ENCODE assay signal across 23 mouse cellular contexts in the genomic region with DNA sequence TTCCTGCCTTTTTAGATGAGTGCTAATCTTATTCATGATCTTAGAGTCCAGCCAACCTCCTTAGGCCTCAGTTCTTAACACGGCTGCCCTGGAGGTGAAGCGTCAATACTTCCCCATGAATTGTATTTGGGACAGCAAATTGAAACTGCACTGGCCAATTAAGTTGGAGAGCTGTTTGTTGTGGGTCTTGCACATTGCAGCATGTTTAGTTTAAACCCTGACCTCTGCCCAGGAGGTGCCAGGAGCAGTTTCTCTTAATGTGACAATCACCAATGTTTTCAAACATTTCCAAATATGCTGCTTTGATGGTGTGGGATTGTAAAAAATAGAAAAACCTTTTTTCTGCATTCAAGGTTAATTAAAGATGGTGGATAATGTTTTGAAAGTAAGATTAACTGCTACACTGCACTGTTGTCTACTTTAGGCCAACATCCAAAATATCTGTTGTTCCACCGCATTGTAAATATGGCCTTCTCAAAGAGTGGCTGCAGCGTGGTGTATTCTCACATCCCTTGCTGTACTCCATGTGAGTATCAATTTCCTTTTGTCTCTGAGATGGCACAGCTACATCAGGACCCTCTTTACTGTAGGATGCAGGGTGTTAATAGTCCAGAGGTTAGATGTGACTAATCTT.
"Had no signal": no experiment of that assay in that cellular context is flagged by ENCODE, and none has a peak within 500 bp of the region (broad histone marks: within the 10 kb centered on the region; RNA-seq: fewer than 3 reads in every experiment).

No protein-coding gene starts in this region.

- H3K9me3 ChIP-seq: limb, embryonic 10.5 days; limb, embryonic 13.5 days; liver, embryonic 13.5 days; megakaryocyte, embryonic 14.5 days; midbrain, embryonic 10.5 days; midbrain, embryonic 15.5 days; neural tube, embryonic 12.5 days; neural tube, embryonic 15.5 days had no signal

- H3K4me2 ChIP-seq: limb, embryonic 13.5 days; liver, embryonic 13.5 days; midbrain, embryonic 15.5 days; neural tube, embryonic 12.5 days; neural tube, embryonic 15.5 days had no signal

- ATAC-seq: hindbrain, postnatal 0 days; inflammation-experienced regulatory T-cells, adult 6 months; intestine, embryonic 16.5 days; midbrain, embryonic 15.5 days had no signal

- H3K4me1 ChIP-seq: limb, embryonic 13.5 days; midbrain, embryonic 15.5 days; neural tube, embryonic 12.5 days; neural tube, embryonic 15.5 days had no signal

- H3K27me3 ChIP-seq: limb, embryonic 13.5 days; liver, embryonic 13.5 days; megakaryocyte, embryonic 14.5 days; midbrain, embryonic 15.5 days; neural tube, embryonic 12.5 days; neural tube, embryonic 15.5 days had no signal

- H3K4me3 ChIP-seq: layer of hippocampus, adult 2 months; limb, embryonic 10.5 days; limb, embryonic 13.5 days; liver, embryonic 13.5 days; megakaryocyte, embryonic 14.5 days; midbrain, embryonic 10.5 days; midbrain, embryonic 15.5 days; neural tube, embryonic 12.5 days; neural tube, embryonic 15.5 days had no signal

- H3K36me3 ChIP-seq: liver, embryonic 13.5 days; midbrain, embryonic 15.5 days had no signal

- DNase-seq: kidney, adult 18-20 months; kidney, adult 9 months; kidney, postnatal 14 days; layer of hippocampus, adult 9-11 months; liver; liver, embryonic 13.5 days; right cerebral cortex, adult 18-20 months; right cerebral cortex, postnatal 14 days; right cerebral cortex, postnatal 4 days; thymus, adult 2 months; thymus, postnatal 25 days had no signal

- H3K9ac ChIP-seq: limb, embryonic 13.5 days; liver, embryonic 13.5 days; midbrain, embryonic 15.5 days; neural tube, embryonic 12.5 days; neural tube, embryonic 15.5 days had no signal

- H3K27ac ChIP-seq: hindbrain, postnatal 0 days; layer of hippocampus, adult 2 months; limb, embryonic 10.5 days; limb, embryonic 13.5 days; liver, embryonic 13.5 days; midbrain, embryonic 10.5 days; midbrain, embryonic 15.5 days; neural tube, embryonic 12.5 days; neural tube, embryonic 15.5 days; stomach, postnatal 0 days had no signal
